Mouse (Mus musculus) olfactory bulb, adult 2 months (tissue): ENCODE measurements around the gene Olfr1504. TPM values are rescaled to one million over a fixed set of nuclear protein-coding genes. Genes with fewer than 3 reads are reported as not detected.
"Not testable (repeated sequence)": the region's sequence is repeated elsewhere in the genome, so short reads cannot be mapped to it uniquely, and the experiment has no call there.

ENCODE experiments used
- H3K27ac ChIP-seq: fragments of 200-500 bp; 2 replicates; pipeline ENCODE4 v1.5.1; 2012; ENCODE audit warnings: low read depth, low read length; ENCODE audit not compliant: insufficient read depth
- H3K4me1 ChIP-seq: fragments of 200-500 bp; 2 replicates; pipeline ENCODE4 v1.6.1; 2012; ENCODE audit warnings: low read length; ENCODE audit not compliant: control insufficient read depth, insufficient read depth
- H3K4me3 ChIP-seq: fragments of 200-500 bp; 2 replicates; pipeline ENCODE4 v1.5.1; 2012; ENCODE audit warnings: mild to moderate bottlenecking, low read depth, low read length, moderate library complexity; ENCODE audit not compliant: insufficient read depth
- CTCF ChIP-seq: fragments of 200-500 bp; IDR thresholded peaks from 2 replicates; pipeline ENCODE4 v1.5.1; 2012; ENCODE audit warnings: low read depth, mild to moderate bottlenecking, low read length, moderate library complexity; ENCODE audit not compliant: insufficient read depth
- POLR2A ChIP-seq: fragments of 200-500 bp; IDR thresholded peaks from 2 replicates; pipeline ENCODE4 v1.6.1; 2012; ENCODE audit warnings: mild to moderate bottlenecking, low read depth, low read length, moderate library complexity; ENCODE audit not compliant: insufficient read depth
- WGBS: fragments of 180-500 bp; shearing (Covaris S2); methylation state at CpG from one replicate; pipeline ENCODE4 v1.1.7; 2018; 5-methylcytosine and 5-hydroxymethylcytosine counted together
- polyA plus RNA-seq: library from polyadenylated mRNA; stranded (reverse); fragments of >200 nt; gene quantifications from 2 replicates; pipeline ENCODE4 v1.2.4, GENCODE M21; 2012; ENCODE audit warnings: low replicate concordance; ENCODE audit not compliant: missing spikeins, insufficient read depth, insufficient read length

Gene Olfr1504
- not detected in 2 replicates for polyA plus RNA-seq

DNA sequence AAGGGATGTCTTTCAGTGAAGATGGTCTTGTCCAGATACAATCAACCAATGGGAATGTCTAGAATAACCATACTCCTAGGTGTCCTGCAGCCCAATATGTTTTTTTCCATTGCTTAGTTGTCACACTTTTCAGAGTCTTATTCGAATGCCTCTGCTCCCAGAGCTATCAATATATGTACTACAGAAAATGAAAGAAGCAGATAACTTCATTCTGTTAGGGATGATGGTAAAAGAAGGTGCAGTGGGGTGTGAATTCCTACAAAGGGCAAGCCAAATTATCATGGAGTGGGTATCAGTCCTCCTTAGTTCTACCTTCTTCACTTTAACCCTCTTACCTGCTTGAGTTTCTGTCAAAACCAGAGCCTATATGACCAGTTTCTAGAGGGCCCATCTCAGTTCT lies at the start of gene Olfr1504:
Gene Olfr1504 (minus strand): TSS at position 101 of the 400 bp plus-strand sequence.
- H3K27ac ChIP-seq: no peak within 1 kb of the TSS
- TF ChIP-seq CTCF (no peak), POLR2A (no peak)
- WGBS: 56% methylated on average over 1 of the region's 1 CpGs
- no peak within 1 kb of the TSS for H3K4me3 ChIP-seq
- no peaks in the 10 kb centered on the region for H3K4me1 ChIP-seq

DNA sequence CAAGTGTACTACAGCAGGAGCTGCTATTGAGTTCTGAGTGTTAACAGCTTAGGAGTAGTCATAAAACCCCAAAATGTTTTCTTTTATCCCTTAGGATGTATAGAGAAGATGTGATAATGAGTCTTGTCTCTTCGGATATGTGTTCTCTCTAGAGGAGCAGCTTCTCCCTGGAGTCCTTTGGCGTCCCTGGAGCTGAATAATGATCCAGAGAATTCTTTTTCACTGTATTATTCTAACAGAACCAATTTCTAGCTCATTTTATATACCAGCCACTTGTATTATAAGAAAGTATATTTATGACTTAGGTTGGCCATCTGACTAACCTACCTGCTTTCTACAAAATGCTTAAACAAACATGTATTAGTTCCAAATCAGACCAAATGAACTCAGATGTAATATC lies 15.5 kb upstream of the Olfr1504 start, which contains the start of gene Olfr1505:
Gene Olfr1505 (plus strand): TSS at position 301 of the 400 bp plus-strand sequence.
- Histone ChIP-seq H3K4me1 (no peaks in the 10 kb centered on the region), H3K4me3 (no peak within 1 kb of the TSS), H3K27ac (no peak within 1 kb of the TSS)
- WGBS: 79% methylated on average over 2 of the region's 2 CpGs
- TF ChIP-seq POLR2A (no peak), CTCF (no peak)

DNA sequence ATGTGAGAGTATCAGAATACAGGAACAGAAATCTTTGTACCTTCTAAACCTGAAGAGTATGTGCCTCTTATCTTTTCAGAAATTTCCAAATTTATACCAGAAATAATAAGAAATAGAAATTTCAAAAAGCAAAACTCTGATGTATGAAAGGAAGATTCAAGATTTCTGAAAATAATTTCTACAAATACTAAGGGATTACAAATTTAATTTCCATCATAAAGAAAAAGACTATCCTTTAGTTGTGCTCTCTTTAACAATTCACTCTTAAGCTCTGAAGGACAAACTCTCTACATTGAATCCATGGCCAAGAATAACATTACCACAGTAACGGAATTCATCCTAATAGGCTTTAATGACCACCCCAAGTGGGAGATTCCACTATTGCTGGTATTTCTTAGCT lies 36.2 kb downstream of the Olfr1504 start, which contains the start of gene Olfr1502:
Gene Olfr1502 (plus strand): TSS at position 301 of the 400 bp plus-strand sequence.
- Histone ChIP-seq H3K4me3 (no peak within 1 kb of the TSS), H3K4me1 (no peaks in the 10 kb centered on the region), H3K27ac (no peak within 1 kb of the TSS)
- TF ChIP-seq POLR2A (no peak), CTCF (no peak)
- WGBS: 87% methylated on average over 1 of the region's 1 CpGs

DNA sequence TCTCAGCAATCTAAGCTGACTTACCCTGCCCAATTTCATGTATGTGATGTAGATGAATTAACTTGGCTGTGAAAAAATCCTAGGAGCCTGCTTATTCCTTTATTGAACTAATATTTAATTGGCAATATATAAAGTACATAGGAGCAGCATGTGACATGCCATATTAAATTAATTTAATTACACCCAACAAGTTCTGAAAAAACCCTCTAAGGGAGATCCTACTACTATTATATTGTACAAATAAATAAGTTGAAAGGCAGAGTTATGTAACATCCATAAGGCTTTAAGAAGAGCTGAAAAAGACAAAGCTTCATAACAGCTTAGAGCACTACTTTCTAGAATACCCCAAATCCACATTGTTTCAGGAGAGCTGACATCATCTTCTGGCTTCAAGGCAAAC lies 47.1 kb downstream of the Olfr1504 start, which contains the start of gene Olfr1501:
Gene Olfr1501 (minus strand): TSS at position 101 of the 400 bp plus-strand sequence.
- H3K27ac ChIP-seq, H3K4me3 ChIP-seq, H3K4me1 ChIP-seq: not testable (repeated sequence)

Other genes starting within 250 kb of the Olfr1504 start
- gene Olfr1490, start 246.8 kb downstream of the Olfr1504 start, polyA plus RNA-seq: not detected in 2 replicates
- gene Olfr1491, start 200.7 kb downstream of the Olfr1504 start, polyA plus RNA-seq: not detected in 2 replicates
- not detected in 2 replicates for gene Olfr1493-ps1, start 174.7 kb downstream of the Olfr1504 start, polyA plus RNA-seq
- not detected in 2 replicates for gene Olfr1494, start 158.2 kb downstream of the Olfr1504 start, polyA plus RNA-seq
- gene Olfr1495, start 133.3 kb downstream of the Olfr1504 start, polyA plus RNA-seq: not detected in 2 replicates
- not detected in 2 replicates for gene Olfr1496, start 120.0 kb downstream of the Olfr1504 start, polyA plus RNA-seq
- not detected in 2 replicates for gene Olfr1497, start 99.7 kb downstream of the Olfr1504 start, polyA plus RNA-seq
- not detected in 2 replicates for gene Olfr1499, start 78.5 kb downstream of the Olfr1504 start, polyA plus RNA-seq
- gene Olfr1500, start 67.4 kb downstream of the Olfr1504 start, polyA plus RNA-seq: not detected in 2 replicates
- not detected in 2 replicates for gene Olfr1501, start 47.2 kb downstream of the Olfr1504 start, polyA plus RNA-seq
- not detected in 2 replicates for gene Olfr1502, start 36.1 kb downstream of the Olfr1504 start, polyA plus RNA-seq
- gene Olfr1505, start 15.6 kb upstream of the Olfr1504 start, polyA plus RNA-seq: not detected in 2 replicates